Mouse (Mus musculus) heart, postnatal 0 days (tissue): ENCODE data around the gene Pde4d. TPM values are rescaled to one million over a fixed set of nuclear protein-coding genes. Genes with fewer than 3 reads are reported as not detected.
A peak's percentile ranks its signal among the peaks of the same experiment; 100 is the strongest.

ENCODE experiments used
- ATAC-seq: fragments of 200-750 bp; cut with Nextera tagmentation; 2 replicates; pipeline ENCODE4 v1.8.0; 2017; ENCODE audit warnings: low read depth, moderate number of reproducible peaks, moderate library complexity; ENCODE audit not compliant: insufficient read depth
- DNase-seq: peaks from one replicate; pipeline ENCODE4 v3.0.0-alpha.2; 2016; ENCODE audit warnings: low spot score
- H3K27ac ChIP-seq: fragments of 300-500 bp; sonication (generic); 2 replicates; pipeline ENCODE4 v1.5.1; 2014; ENCODE audit warnings: low read depth, mild to moderate bottlenecking
- H3K27me3 ChIP-seq: fragments of 300-500 bp; sonication (generic); 2 replicates; pipeline ENCODE4 v1.6.1; 2014; ENCODE audit warnings: low read length, mixed read lengths; ENCODE audit not compliant: control insufficient read depth, insufficient read depth
- H3K36me3 ChIP-seq: fragments of 300-500 bp; sonication (generic); replicated peaks from 2 replicates; pipeline ENCODE4 v1.6.1; 2014; ENCODE audit warnings: low read length, mixed read lengths; ENCODE audit not compliant: control insufficient read depth, insufficient read depth
- H3K4me1 ChIP-seq: fragments of 300-500 bp; sonication (generic); 2 replicates; pipeline ENCODE4 v1.6.1; 2014; ENCODE audit warnings: antibody characterized with exemption; ENCODE audit not compliant: control insufficient read depth, insufficient read depth
- H3K4me2 ChIP-seq: fragments of 300-500 bp; sonication (generic); 2 replicates; pipeline ENCODE4 v1.6.1; 2014; ENCODE audit warnings: low read depth, mild to moderate bottlenecking, low read length, moderate library complexity
- H3K4me3 ChIP-seq: fragments of 300-500 bp; sonication (generic); 2 replicates; pipeline ENCODE4 v1.5.1; 2014; ENCODE audit warnings: low read depth, low read length
- H3K9ac ChIP-seq: fragments of 300-500 bp; sonication (generic); replicated peaks from 2 replicates; pipeline ENCODE4 v1.6.1; 2014; ENCODE audit warnings: low read depth, low read length, mixed read lengths
- H3K9me3 ChIP-seq: fragments of 300-500 bp; sonication (generic); replicated peaks from 2 replicates; pipeline ENCODE4 v1.6.1; 2016; ENCODE audit warnings: low read length; ENCODE audit not compliant: control insufficient read depth
- CTCF ChIP-seq: IDR thresholded peaks from 2 replicates; pipeline ENCODE4 v1.5.1; 2016; ENCODE audit warnings: antibody characterized with exemption, control low read depth, low read depth
- EP300 ChIP-seq: IDR thresholded peaks from 2 replicates; pipeline ENCODE4 v1.6.1; 2016; ENCODE audit warnings: antibody characterized with exemption, low read depth
- WGBS: fragments of 180-500 bp; shearing (Covaris S2); extraction: QIAGEN DNeasy Blood & Tissue Kit; methylation state at CpG from one replicate; pipeline ENCODE4 v1.1.7; 2014; 5-methylcytosine and 5-hydroxymethylcytosine counted together
- polyA plus RNA-seq: library from polyadenylated mRNA; unstranded; fragments of >200 nt; fragmentation: Nextera tagmentation; extraction: Ambion mirVana; gene quantifications from 2 replicates; pipeline ENCODE4 v1.2.1, GENCODE M21; 2015
- total RNA-seq: library from RNA; depleted of rRNA; stranded (reverse); fragments of >200 nt; gene quantifications from 2 replicates; pipeline ENCODE4 v1.2.3, GENCODE M21; 2014; ENCODE audit warnings: low replicate concordance

Pde4d gene
- total and polyA plus RNA-seq, 2 experiments from 2014 or later, result 21.9 to 58.0 TPM

- H3K27ac ChIP-seq, result no peak overlapping the region
- H3K9me3 ChIP-seq, result no peaks in the 10 kb centered on the region
- TF ChIP-seq EP300 (no peak), CTCF (no peak)
- H3K27me3 ChIP-seq, result no peaks in the 10 kb centered on the region
- H3K4me1 ChIP-seq, result no peaks in the 10 kb centered on the region
- H3K4me3 ChIP-seq, result no peak overlapping the region
- DNase-seq (no peak), ATAC-seq (no peak)
- 50% methylated on average over 8 of the region's 8 CpGs for WGBS
- no peak overlapping the region for H3K4me2 ChIP-seq
- no peaks in the 10 kb centered on the region for H3K36me3 ChIP-seq
- H3K9ac ChIP-seq, result no peak overlapping the region
Observed at GRCm38 (mm10) chr13:109615213-109615784, 1165.6 kb downstream of the Pde4d start.

GRCm38 (mm10) chr13:109615785-109616281 is 1166.1 kb downstream of the Pde4d start:
- ATAC-seq (no peak), DNase-seq (peak; percentile 78)
- H3K4me1 ChIP-seq, result no peaks in the 10 kb centered on the region
- no peak overlapping the region for H3K4me3 ChIP-seq
- no peaks in the 10 kb centered on the region for H3K36me3 ChIP-seq
- TF ChIP-seq EP300, result no peak
- peak; percentile 67 for TF ChIP-seq CTCF
- no peak overlapping the region for H3K9ac ChIP-seq
- H3K27me3 ChIP-seq, result no peaks in the 10 kb centered on the region
- H3K4me2 ChIP-seq, result peak overlapping the region; percentile 10; the same call in 1 of the 2 replicates
- H3K27ac ChIP-seq, result no peak overlapping the region
- WGBS, result 12% methylated on average over 7 of the region's 7 CpGs
- no peaks in the 10 kb centered on the region for H3K9me3 ChIP-seq

GRCm38 (mm10) chr13:109619158-109619657 is 1169.5 kb downstream of the Pde4d start:
- DNase-seq, result no peak
- Histone ChIP-seq H3K27ac (no peak overlapping the region), H3K9ac (no peak overlapping the region), H3K9me3 (no peaks in the 10 kb centered on the region), H3K4me1 (no peaks in the 10 kb centered on the region), H3K27me3 (no peaks in the 10 kb centered on the region), H3K4me3 (no peak overlapping the region), H3K36me3 (no peaks in the 10 kb centered on the region), H3K4me2 (no peak overlapping the region)
- no peak for ATAC-seq
- 67% methylated on average over 2 of the region's 2 CpGs for WGBS
- TF ChIP-seq CTCF (no peak), EP300 (no peak)

- TF ChIP-seq CTCF, result peak; percentile 32
- no peak for TF ChIP-seq EP300
- H3K27me3 ChIP-seq, result no peaks in the 10 kb centered on the region
- WGBS, result 34% methylated on average over 5 of the region's 5 CpGs
- H3K9ac ChIP-seq, result no peak overlapping the region
- no peak overlapping the region for H3K27ac ChIP-seq
- peak overlapping the region; percentile 36; the same call in 1 of the 2 replicates for H3K4me2 ChIP-seq
- no peaks in the 10 kb centered on the region for H3K9me3 ChIP-seq
- no peak for DNase-seq
- H3K4me1 ChIP-seq, result no peaks in the 10 kb centered on the region
- no peak overlapping the region for H3K4me3 ChIP-seq
- no peaks in the 10 kb centered on the region for H3K36me3 ChIP-seq
- ATAC-seq, result no peak
Observed at GRCm38 (mm10) chr13:109622207-109622606, 1172.5 kb downstream of the Pde4d start.

- DNase-seq (no peak), ATAC-seq (no peak)
- no peak overlapping the region for H3K4me2 ChIP-seq
- no peak overlapping the region for H3K4me3 ChIP-seq
- H3K36me3 ChIP-seq, result no peaks in the 10 kb centered on the region
- no peak overlapping the region for H3K9ac ChIP-seq
- no peaks in the 10 kb centered on the region for H3K4me1 ChIP-seq
- no peak overlapping the region for H3K27ac ChIP-seq
- 53% methylated on average over 2 of the region's 2 CpGs for WGBS
- no peaks in the 10 kb centered on the region for H3K9me3 ChIP-seq
- no peak for TF ChIP-seq EP300
- no peak for TF ChIP-seq CTCF
- H3K27me3 ChIP-seq, result no peaks in the 10 kb centered on the region
Observed at GRCm38 (mm10) chr13:109623201-109623600, 1173.5 kb downstream of the Pde4d start.
